Mouse (Mus musculus) activated CD4-positive, CD25-positive, alpha-beta regulatory T cell, adult 4 months (primary cell): ENCODE results near the gene Mad1l1. TPM values are rescaled to one million over a fixed set of nuclear protein-coding genes. Genes with fewer than 3 reads are reported as not detected.

Experiments
- ATAC-seq: one replicate; pipeline ENCODE4 v1.8.0; 2017
- polyA plus RNA-seq, 2 experiments: library from polyadenylated mRNA; unstranded; fragments of 100-300 nt; shearing (Covaris generic); gene quantifications; one replicate each; pipeline ENCODE4 v1.2.1; 2017

Mad1l1 gene
- polyA plus RNA-seq, 2 experiments from 2014 or later = 19.3 to 23.1 TPM

DNA sequence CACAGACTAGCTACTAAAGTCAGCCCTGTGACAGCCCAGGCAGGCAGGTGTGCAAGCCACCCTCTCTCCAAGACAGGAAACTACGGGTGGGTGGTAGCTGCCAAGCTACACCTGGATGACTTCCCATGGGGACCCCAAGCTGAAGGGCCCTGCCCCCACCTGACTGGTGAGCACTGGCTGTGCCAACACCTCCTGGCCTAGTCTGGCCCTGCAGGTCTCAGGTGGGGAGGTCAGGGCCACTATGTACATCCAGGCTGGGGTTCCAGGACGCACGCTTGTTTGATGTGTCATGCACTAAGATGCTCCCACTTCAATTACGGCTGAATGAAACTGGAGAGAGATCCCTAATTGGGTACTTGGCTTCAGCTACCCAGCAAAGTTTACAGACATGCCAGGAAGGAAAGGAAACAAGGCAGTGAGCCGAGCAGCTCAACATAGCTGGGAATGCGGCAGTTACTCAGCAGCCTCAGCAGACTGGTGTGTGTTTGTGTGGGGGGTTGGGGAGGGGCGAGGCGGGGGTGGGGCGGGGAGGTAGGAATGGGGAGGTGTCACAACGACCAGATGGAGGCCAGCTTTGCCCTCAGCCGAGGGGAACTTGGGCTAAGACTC is 239.0 kb downstream of the Mad1l1 start:
- no peak for ATAC-seq

DNA sequence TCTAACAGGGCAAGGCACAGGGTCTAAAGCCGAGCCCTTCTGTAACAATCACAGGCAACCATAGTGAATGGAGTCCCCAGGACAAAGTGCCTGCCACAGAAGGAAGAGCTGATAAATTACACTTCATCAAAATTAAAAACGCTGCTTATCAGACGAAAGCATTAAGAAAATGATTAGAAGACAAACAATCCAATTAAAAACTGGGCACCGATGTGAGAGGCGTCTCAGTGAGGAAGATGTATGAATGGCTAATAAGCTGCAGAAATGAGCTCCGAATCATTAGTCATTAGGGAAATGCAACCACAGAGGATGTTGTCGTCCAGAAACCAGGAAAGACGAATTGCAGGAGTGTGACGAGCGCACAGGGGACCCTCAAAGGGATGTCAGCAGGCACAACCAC is 240.3 kb downstream of the Mad1l1 start:
- no peak for ATAC-seq

DNA sequence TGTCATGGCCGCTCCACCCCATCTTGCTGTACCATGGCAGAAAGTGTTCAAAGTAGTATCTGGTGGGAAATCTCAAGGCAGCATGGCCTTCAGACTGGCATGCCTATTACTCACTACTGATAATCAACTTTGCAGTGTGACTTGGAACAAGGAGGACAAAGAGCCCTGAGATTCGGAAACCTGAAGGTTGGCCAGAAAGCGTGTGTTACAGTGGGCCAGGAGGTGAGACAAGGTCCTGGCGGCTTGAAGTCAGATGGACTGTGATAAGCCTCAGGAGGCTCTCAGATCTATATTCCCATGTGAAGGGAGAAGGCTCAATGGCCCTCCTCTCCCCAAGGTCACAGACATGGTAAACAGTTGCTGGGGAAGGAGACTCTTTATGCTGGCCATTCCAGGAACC is 241.8 kb downstream of the Mad1l1 start:
- no peak for ATAC-seq

DNA sequence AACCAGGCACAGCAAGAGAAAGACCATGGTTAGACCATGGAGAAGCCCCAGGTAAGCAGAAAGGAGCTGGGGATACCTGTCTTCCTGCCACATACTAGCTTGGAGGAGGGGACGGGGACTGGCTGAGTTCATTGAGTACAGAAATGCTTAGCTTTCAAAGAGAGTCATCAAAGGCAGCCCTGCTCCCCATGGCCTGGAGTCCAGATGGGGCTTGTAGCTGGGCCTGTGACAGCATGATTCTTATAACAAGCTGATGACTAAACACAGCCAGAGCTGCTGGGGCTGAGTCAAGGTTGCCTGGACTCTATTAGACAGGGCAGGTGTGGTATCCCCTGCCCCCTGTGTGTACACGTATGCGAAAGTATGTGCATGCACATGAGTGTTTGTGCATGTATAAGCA is 242.9 kb downstream of the Mad1l1 start:
- ATAC-seq = no peak

DNA sequence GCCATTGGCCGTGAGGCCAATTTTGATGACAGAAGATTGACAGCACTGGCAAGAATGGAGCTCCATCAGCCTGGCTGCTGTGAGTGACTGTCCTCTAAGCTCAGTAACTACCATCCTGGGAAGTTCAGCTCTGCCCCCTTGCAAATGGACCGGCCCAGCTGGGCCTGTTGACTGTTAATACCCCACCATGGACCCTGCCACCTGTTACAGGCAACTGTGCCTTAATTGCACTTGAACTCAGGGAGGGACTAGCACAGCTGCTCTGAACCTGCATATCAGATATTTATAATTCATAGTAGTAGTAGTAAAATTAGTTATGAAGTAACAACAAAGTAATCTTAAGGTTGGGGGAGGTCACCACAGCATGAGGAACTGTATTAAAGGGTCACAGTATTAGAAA is 244.9 kb downstream of the Mad1l1 start:
- ATAC-seq = no peak

DNA sequence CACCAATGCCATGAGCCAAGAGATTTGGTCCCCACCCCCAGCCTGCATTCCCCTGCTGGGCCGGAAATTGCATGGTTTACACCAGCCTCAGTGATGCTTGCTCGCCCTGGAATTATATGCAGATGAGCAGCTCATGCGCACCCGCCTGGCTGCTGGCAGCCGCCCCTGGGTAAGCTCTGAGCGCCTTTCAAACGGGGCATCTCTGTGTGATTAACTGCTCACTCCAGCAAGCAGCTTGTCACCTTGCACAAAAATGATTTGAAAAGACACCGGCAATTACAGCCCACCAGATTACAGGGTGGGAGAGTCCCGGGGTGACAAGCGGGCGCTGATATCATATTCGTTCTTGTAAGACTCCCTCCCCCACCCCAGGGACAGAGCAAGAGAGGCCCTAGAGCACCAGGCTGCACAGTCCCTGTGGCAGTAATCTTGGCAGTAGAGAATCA is 247.7 kb downstream of the Mad1l1 start:
- no peak for ATAC-seq

DNA sequence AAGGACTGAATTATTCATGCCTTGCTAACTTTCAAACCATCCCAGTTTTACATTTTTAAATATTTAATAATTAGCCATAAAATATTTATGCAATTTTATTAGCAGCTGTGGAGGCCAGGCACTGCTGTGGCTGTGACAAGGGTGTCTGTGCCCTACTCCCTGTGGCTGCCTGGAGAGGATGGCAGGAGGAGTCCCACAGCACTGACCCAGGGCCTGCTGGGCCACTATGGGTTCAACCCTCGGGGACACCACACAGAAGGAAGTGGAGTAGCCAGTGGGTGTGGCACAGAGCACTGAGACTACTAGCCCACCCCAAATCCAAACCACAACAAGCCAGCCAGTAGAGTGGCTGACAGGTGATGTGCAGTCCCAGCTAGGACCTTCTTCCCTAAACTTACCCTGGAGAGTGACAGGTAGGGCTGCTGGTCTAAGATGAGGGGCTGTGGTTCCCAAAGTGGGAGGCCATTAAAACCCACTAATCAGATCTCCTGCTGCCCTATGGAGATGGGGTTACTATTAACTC is 248.1 kb downstream of the Mad1l1 start:
- ATAC-seq = no peak

DNA sequence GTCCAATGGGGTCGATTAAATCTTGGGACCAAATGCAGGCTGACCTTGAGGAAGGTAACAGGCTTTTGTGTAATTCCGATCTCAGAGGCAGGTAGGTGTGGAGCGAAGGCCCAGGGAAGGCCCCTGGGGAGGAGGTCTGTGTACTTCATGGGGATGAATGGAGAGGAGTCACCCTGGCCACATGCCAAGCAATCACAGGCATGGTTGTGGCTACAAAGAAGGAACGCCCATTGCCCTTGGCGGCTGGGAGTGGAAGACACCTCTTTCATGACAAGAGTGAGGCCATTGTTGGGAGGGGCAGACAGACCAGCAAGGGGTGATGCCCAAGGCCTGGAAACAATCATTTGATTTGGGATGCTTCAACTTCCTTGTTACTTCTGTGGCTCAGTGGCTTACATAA is 252.8 kb downstream of the Mad1l1 start:
- ATAC-seq = no peak

DNA sequence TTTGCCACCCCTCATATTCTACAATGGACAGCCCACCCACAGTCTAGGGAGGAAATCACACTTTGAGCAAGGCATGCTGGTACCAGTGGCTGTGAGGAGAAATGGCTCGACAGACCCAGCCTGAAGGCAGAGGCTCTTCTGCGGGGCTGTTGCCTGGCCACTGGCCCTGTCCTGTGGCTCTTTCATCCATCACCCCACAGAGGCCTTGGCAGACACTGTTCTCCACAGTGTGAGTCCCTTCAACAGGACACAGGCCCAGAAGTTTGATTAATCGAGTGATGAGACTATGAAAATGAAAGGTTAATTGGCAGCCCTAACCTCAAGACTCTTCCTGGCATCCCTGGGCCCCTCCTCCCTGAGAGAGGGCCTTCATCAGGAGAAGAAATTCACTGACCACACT is 253.3 kb downstream of the Mad1l1 start:
- ATAC-seq = no peak

DNA sequence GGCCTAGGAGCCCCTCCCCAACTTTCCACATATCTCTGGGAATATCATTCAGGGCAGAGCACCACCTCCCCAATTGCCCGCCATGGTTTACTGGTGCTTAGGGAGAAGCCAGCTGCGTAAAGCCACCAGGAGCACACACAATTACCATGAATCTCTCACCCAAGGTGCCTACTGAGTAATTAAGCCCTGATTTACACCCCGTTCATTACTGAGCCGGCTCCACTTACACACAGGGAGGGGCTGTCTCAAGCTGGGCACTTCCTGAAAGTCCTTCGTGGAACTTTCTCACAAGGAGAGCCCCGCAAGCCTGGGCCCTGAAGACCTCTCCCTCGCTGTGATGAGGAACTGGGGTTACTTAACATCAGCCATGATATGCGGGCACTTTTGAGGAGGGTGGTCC is 254.6 kb downstream of the Mad1l1 start:
- no peak for ATAC-seq

DNA sequence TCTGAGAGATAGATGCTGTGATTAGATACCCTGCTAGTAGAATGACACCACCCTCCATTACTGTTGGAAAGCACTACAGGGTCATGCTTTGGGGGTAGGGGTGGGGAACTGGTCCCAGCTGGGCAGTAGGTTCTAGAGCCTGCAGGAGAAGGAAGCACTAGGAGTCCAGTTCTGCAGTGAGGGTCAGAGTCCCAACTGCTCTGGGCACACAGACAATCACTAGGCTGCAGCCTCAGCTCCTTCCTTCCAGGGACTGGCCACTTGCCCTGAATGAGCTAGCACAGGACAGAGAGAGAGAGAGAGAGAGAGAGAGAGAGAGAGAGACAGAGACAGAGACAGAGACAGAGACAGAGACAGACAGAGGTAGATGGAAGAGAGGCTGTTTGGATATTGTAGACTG is 255.1 kb downstream of the Mad1l1 start:
- ATAC-seq = no peak

DNA sequence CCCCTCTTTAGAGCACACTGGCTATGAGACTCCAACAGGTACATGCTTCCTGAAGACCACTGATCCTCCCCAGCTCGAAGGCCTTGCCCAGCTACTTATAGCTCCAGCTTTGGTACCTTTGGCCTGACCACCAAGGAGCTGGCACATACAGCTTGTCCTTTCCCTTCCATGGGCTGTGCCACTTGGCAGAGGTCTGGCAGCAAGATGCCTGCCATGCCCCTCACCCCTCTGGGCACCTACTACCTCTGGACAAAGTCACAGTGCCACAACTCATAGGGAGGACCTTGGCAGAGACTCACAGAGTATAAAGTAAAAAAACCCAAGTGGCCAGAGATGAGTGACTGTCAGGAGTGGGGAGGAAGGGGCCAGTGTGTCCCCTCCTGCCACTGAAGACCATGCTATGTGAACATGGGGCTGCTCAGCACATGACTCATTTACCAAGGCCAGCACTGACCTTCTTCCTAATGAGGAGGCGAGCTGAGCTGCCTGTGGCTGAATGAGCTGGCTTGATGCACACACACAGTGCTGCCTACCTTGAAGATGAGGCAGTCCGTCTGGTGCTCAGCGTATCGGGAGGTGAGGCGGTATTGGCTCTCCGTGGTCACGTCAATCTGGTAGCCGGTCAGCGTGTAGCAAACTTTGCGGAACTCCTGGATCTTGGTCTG is 255.9 kb downstream of the Mad1l1 start:
- ATAC-seq = no peak

DNA sequence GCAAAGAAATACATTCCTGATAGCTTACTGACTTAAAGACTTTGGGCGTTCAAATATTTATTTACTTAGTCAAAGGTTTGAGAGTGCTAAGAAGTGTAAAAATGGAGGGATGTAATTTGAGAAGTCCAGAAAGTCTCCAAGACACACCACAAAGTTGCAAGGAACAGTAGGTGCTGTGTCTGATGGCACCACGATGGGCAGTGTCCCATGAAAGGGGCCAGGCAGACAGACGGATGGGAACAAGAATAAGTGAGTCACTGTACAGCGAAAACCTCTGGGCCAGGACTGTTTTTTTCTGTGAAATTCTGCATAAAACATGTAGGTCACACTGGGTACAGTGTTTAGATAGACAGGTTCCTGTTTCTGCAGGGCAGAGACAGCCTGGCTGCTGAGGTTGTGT is 256.8 kb downstream of the Mad1l1 start:
- ATAC-seq = no peak

DNA sequence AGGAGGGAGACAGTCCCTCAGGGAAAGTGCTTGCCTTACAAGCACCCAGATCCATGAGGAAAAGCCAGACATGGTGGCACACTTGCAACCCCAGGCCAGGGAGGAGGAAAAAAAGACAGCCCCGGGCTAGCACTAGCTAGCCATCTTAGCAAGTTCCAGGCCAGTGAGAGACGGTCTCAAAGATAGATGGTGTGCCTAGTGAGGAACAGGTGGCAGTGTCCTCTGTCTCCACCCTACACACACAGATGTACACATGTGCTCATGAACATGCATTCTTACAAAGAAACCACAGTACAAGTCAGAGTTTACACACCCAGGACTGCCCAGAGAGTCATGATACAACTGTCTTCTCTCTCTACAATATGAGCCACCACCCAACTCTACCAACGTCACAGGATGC is 258.5 kb downstream of the Mad1l1 start:
- ATAC-seq = no peak

DNA sequence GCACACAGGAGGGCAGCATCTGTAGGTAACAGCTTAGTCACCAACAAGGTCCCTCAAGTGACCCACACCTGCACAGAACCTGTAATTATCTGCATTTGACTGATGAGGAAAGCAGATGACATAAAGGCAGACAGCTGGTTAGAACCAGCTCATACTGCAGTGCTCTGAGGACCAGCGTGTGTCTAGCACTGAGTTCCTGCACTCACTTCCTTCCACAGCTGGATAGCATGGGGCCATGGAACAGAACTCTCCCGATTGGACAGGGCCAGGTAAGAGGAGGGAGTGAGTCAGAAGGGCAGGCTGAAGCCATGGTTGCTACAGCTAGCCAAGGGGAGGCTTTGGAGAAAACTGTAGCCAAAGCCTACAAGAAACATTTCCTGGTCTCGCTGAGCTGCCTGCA is 259.0 kb downstream of the Mad1l1 start:
- ATAC-seq = no peak

DNA sequence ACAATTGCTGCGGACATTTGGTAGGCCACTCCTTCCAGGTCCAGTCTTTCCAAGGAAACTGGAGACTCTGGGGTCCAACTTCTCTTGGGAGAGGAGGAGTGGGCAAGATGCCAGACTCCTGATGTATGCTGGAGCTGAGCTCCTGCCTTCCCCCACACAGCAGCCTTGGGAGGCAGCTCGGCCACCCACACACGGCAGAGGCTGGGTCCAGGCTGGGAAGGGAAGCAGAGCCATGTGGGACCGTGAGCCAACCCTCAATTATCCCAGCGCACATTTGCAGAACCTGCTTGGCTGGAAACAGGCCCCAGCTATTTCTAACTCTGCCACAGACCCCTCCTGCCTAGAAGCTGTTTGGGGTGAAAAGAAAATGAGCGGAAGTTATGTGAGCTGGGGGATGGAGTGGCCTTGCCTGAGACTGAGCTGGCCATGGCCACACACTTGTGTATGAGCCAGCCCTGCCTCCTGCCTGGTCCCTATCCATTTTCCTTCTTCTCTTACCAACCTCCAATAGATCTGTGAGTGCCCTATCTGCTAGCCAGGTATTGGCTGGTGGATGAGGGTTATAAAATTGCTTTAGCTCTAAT is 260.0 kb downstream of the Mad1l1 start:
- ATAC-seq = no peak

DNA sequence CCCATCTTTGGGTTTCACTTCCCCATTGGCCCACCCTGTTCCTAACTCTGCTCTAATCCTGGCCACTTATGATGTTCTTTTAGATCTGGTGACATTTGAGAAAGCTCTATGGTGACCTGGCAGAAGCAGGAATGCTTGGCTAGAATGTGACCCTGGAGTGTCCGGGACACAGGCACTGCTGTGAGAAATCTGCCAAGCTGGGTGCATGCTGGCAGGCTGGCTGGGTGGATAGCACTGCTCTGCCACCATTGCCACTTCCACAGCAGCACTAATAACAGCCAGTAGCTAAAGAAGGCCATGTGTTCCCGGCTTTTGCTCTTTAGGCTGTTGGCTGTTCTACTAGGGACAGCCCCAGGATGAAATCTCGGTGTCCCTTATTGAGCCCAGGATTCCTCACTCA is 265.1 kb downstream of the Mad1l1 start:
- no peak for ATAC-seq

DNA sequence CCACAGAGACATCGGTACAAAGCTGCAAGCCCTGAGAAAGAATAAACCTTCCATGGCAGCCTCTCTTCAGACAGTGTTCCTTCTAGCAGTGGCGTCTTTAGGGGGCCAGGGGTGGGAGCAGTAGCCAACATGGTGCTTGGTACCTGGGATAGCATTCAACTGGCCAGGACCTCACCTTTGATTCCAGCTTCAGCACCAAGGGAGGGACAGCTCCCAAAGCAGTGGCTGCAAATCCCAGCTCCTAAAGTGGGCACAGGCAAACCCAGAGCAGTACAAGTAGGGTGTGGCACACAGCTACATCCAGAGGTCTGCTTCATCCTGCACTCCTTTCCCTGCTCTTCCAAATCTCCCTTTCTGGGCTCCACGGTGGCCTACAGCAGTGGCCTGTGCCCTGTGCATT is 265.9 kb downstream of the Mad1l1 start:
- ATAC-seq = no peak

DNA sequence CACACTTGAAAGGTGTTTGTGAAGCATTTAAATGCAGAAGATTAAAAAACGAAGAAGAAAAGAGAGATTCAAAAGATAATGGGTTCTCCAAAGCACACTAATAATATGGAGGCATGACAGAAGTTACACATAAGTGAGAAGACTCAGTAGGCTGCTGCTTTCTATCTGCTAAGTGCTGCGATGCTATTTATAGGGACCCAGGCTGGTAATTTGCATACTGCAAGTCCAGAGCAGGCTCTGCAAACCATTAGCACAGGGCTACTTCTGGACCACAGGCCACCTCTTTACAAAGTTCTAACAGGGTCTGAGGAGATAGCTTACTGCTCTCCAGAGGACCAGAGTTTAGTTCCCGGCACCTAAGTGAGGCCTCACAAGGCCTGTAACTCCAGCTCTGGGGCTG is 267.7 kb downstream of the Mad1l1 start:
- no peak for ATAC-seq

DNA sequence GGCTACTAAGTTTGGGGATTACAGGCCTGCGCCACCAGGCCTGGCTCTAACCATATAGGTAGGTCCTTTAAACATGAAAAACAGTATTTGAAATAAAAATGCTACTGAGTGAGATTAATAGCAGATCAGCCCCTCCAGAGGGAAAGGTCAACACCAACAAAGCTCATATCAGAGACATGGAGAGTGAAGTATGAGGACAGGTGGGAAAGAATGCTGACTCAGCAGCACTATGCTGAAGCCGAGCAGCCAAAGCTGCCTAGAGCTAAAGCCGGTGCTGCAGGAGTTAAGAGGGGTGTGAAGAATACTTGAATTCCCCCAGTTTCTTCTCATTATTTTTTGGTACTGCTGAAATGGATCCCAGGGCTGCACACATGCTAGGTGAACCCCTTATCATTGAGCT is 268.9 kb downstream of the Mad1l1 start:
- no peak for ATAC-seq

DNA sequence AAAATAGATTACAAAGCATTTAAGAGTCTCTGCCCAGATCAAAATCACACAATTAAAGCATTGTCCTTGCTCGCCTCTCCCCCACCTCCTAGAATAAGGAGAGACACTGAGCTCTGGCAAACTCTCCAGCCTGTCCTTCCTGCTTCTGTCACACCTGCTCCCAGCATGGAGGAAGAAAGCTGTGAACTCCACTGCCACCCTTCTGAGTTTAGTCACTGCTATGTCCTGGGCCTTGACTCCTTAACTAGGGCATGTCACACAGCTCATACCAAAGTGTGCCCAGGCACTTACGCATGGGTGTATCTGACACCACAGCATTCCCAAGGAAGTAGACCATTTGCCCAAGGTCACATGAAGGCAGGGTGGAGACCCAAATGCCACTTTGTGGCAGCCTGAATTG is 275.9 kb downstream of the Mad1l1 start:
- ATAC-seq = no peak

DNA sequence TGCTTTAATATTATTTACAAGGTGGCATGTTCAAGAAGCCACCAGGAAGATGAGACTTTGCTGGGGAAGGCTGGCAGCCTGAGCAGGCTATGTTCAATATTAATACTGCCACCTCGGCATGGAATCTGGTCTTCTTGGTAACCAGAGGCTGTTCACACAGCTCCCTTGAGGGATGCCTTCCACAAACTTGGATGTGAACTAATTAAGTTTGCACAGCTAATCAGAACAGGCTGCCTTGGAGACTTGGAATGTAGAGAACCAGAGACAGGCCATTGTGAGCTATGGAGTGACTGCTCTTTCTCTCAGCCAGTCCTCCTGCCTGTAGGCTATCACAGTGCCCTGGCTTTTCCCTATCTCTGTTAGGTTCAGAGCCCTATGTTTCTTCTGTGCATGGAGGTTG is 278.4 kb downstream of the Mad1l1 start:
- ATAC-seq = no peak

DNA sequence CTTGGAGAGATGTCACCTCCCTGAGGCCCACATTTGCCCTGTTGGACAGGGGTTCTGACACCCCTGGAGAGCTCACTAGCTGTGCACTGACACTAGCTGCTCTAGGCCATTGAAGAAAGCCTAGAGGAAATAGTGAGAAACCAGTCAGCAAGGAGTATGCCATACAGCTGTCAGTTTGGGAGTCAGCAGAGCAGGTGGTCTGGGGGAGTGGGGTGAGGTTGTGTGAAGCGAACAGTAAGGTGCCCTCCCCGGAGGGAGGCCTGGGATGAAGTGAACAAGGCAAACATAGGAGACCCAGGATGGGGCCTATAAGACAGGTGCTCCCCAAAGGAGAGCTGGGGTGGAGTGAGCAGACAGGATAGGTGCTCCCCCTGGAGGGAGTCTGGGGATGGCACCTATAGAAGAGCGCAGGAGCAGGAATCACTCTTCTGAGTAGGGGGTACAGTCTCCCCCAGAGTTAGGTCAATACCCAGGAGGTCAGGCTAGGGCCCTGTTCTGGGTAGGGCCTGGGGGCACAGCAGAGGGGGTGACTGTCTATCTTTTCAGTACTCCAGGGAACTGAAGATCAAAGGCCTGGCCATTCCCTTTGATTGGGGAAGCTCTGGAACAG is 279.2 kb downstream of the Mad1l1 start:
- ATAC-seq = no peak

DNA sequence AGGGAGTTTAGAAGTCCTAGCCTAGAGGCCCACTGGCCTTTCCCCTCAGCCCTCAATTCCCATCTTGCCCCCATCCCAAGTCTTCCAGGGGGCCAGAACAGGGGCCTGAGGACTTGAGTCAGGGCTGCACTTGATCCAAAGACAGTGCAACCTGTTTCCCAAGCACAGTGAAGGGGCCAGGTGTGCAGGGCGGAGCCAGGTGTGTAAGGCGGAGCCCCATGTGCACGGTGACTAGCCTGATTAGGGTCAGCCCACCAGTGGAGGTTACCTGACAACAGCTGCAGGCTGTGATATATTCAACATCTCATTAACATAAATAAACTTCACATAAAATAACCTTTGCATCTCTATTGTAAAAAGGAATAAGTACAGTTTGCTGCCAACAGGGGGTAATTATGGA is 280.3 kb downstream of the Mad1l1 start:
- no peak for ATAC-seq
